Mouse (Mus musculus): Measurements from ENCODE around the gene Vmn1r89. TPM values are rescaled to one million over a fixed set of nuclear protein-coding genes. Genes with fewer than 3 reads are reported as not detected.

The Vmn1r89 gene
- not detected for total RNA-seq (2023)

GRCm38 (mm10) chr7:13212720-13213119, at the start of gene Vmn1r89:
Vmn1r89 (plus strand) TSS chr7:13213020.

Other genes with a start within 250 kb of the Vmn1r89 start
- 1 to 10 TPM; 2.2 to 3.3 TPM for gene Zfp324, start 247.2 kb upstream of the Vmn1r89 start, total RNA-seq (2023)
- gene Zfp446, start 235.2 kb upstream of the Vmn1r89 start, total RNA-seq (2023) = 1 to 10 TPM; 1.7 to 1.9 TPM
- not detected for gene Slc27a5, start 214.8 kb upstream of the Vmn1r89 start, total RNA-seq (2023)
- 100 to 1,000 TPM; 149 to 185 TPM for gene Trim28, start 213.9 kb upstream of the Vmn1r89 start, total RNA-seq (2023)
- gene Zbtb45, start 203.0 kb upstream of the Vmn1r89 start, total RNA-seq (2023) = 10 to 100 TPM; 11.2 to 12.6 TPM
- gene Chmp2a, start 178.2 kb upstream of the Vmn1r89 start, total RNA-seq (2023) = 100 to 1,000 TPM; 160 to 170 TPM
- 10 to 100 TPM; 90.7 to 95.5 TPM for gene Ube2m, start 174.7 kb upstream of the Vmn1r89 start, total RNA-seq (2023)
- gene Mzf1, start 158.3 kb upstream of the Vmn1r89 start, total RNA-seq (2023) = 1 to 10 TPM in 1 of 2 experiments, under 1 TPM in 1; 0.64 to 1.4 TPM
- not detected for gene Vmn1r85, start 117.8 kb upstream of the Vmn1r89 start, total RNA-seq (2023)
- not detected for gene Vmn1r86, start 93.1 kb upstream of the Vmn1r89 start, total RNA-seq (2023)
- gene Vmn1r87, start 72.9 kb upstream of the Vmn1r89 start, total RNA-seq (2023) = not detected
- under 1 TPM in 1 of 2 experiments, not detected in 1; 0.07 TPM for gene Vmn1r88, start 53.5 kb upstream of the Vmn1r89 start, total RNA-seq (2023)
- 10 to 100 TPM; 61.7 to 73.5 TPM for gene Lig1, start 64.3 kb downstream of the Vmn1r89 start, total RNA-seq (2023)
- gene Zswim9, start 65.7 kb downstream of the Vmn1r89 start, total RNA-seq (2023) = 1 to 10 TPM; 1.5 to 5.8 TPM
- gene Pla2g4c, start 111.6 kb downstream of the Vmn1r89 start, total RNA-seq (2023) = 1 to 10 TPM; 1.4 to 2.5 TPM
- not detected for gene Cabp5, start 185.1 kb downstream of the Vmn1r89 start, total RNA-seq (2023)
- gene Bsph1, start 237.8 kb downstream of the Vmn1r89 start, total RNA-seq (2023) = not detected